Mouse (Mus musculus): ENCODE data around the gene Ostn. TPM values are rescaled to one million over a fixed set of nuclear protein-coding genes. Genes with fewer than 3 reads are reported as not detected.

The Ostn gene
- polyA plus RNA-seq, 1 experiment from 2014 or later = not detected

- whole genome bisulfite sequencing = 32% methylated on average over 12 of the region's 12 CpGs
- H3K36me3 ChIP-seq = no peaks in the 10 kb centered on the region
- H3K4me3 ChIP-seq = peak overlapping the region; percentile 96
- H3K4me1 ChIP-seq = peaks cover 34% of the 10 kb centered on the region
- H3K9me3 ChIP-seq = no peaks in the 10 kb centered on the region
- peak overlapping the region; percentile 80 for H3K4me2 ChIP-seq
- H3K9ac ChIP-seq = peak overlapping the region; percentile 98
- H3K27ac ChIP-seq (replicated peaks) = peak overlapping the region; percentile 98
- no peaks in the 10 kb centered on the region for H3K27me3 ChIP-seq (replicated peaks)
- ATAC-seq (ENCODE audit: extremely low read depth, insufficient number of reproducible peaks, low FRiP score, low TSS enrichment) = no peak
Observed at GRCm38 (mm10) chr16:27387634-27388611, 80.6 kb downstream of the Ostn start.

- peak; percentile 86 for ATAC-seq (ENCODE audit: extremely low read depth, insufficient number of reproducible peaks, low FRiP score, low TSS enrichment)
- Histone ChIP-seq H3K27ac (replicated peaks) (peak within 1 kb of the TSS; percentile 98), H3K9me3 (no peaks in the 10 kb centered on the region), H3K9ac (peak within 1 kb of the TSS; percentile 98), H3K4me1 (peaks cover 34% of the 10 kb centered on the region), H3K4me2 (peak within 1 kb of the TSS; percentile 80), H3K27me3 (replicated peaks) (no peaks in the 10 kb centered on the region), H3K36me3 (no peaks in the 10 kb centered on the region), H3K4me3 (peak within 1 kb of the TSS; percentile 96)
- WGBS = 0% methylated on average over 68 of the region's 69 CpGs
Observed at GRCm38 (mm10) chr16:27388761-27389451, 81.6 kb downstream of the Ostn start, which contains the start of gene Ccdc50. Ccdc50 (plus strand) TSS chr16:27388869.

GRCm38 (mm10) chr16:27389534-27390282 lies 82.4 kb downstream of the Ostn start:
- peak overlapping the region; percentile 98 for H3K9ac ChIP-seq
- H3K36me3 ChIP-seq = no peaks in the 10 kb centered on the region
- peak overlapping the region; percentile 98 for H3K27ac ChIP-seq (replicated peaks)
- ATAC-seq (ENCODE audit: extremely low read depth, insufficient number of reproducible peaks, low FRiP score, low TSS enrichment) = no peak
- peak overlapping the region; percentile 96 for H3K4me3 ChIP-seq
- no peaks in the 10 kb centered on the region for H3K9me3 ChIP-seq
- 43% methylated on average over 7 of the region's 7 CpGs for WGBS
- H3K27me3 ChIP-seq (replicated peaks) = no peaks in the 10 kb centered on the region
- H3K4me2 ChIP-seq = peak overlapping the region; percentile 80
- H3K4me1 ChIP-seq = peaks cover 34% of the 10 kb centered on the region

- no peaks in the 10 kb centered on the region for H3K9me3 ChIP-seq
- H3K4me2 ChIP-seq = peak overlapping the region; percentile 80
- peak overlapping the region; percentile 33; the same call in 1 of the 2 replicates for H3K9ac ChIP-seq
- no peaks in the 10 kb centered on the region for H3K27me3 ChIP-seq (replicated peaks)
- WGBS = 85% methylated on average over 4 of the region's 4 CpGs
- H3K4me1 ChIP-seq = peaks cover 34% of the 10 kb centered on the region
- H3K36me3 ChIP-seq = no peaks in the 10 kb centered on the region
- peak overlapping the region; percentile 15; the same call in 1 of the 2 replicates for H3K27ac ChIP-seq (replicated peaks)
- peak overlapping the region; percentile 96 for H3K4me3 ChIP-seq
- no peak for ATAC-seq (ENCODE audit: extremely low read depth, insufficient number of reproducible peaks, low FRiP score, low TSS enrichment)
Observed at GRCm38 (mm10) chr16:27390306-27390705, 83.0 kb downstream of the Ostn start.

GRCm38 (mm10) chr16:27391845-27392244 lies 84.6 kb downstream of the Ostn start:
- Histone ChIP-seq H3K4me2 (no peak overlapping the region), H3K36me3 (no peaks in the 10 kb centered on the region), H3K4me3 (no peak overlapping the region), H3K4me1 (peaks cover 34% of the 10 kb centered on the region), H3K27me3 (replicated peaks) (no peaks in the 10 kb centered on the region), H3K9me3 (no peaks in the 10 kb centered on the region), H3K27ac (replicated peaks) (no peak overlapping the region), H3K9ac (no peak overlapping the region)
- ATAC-seq (ENCODE audit: extremely low read depth, insufficient number of reproducible peaks, low FRiP score, low TSS enrichment) = no peak
- 82% methylated on average over 2 of the region's 2 CpGs for WGBS

- no peak overlapping the region for H3K4me3 ChIP-seq
- no peak overlapping the region for H3K9ac ChIP-seq
- H3K9me3 ChIP-seq = no peaks in the 10 kb centered on the region
- no peaks in the 10 kb centered on the region for H3K36me3 ChIP-seq
- H3K27ac ChIP-seq (replicated peaks) = no peak overlapping the region
- no peaks in the 10 kb centered on the region for H3K27me3 ChIP-seq (replicated peaks)
- peaks cover 13% of the 10 kb centered on the region for H3K4me1 ChIP-seq
- no peak overlapping the region for H3K4me2 ChIP-seq
- 86% methylated on average over 4 of the region's 4 CpGs for WGBS
- ATAC-seq (ENCODE audit: extremely low read depth, insufficient number of reproducible peaks, low FRiP score, low TSS enrichment) = no peak
Observed at GRCm38 (mm10) chr16:27395251-27396037, 88.2 kb downstream of the Ostn start.

GRCm38 (mm10) chr16:27396951-27397350 lies 89.7 kb downstream of the Ostn start:
- peaks cover 11% of the 10 kb centered on the region for H3K4me1 ChIP-seq
- H3K27ac ChIP-seq (replicated peaks) = no peak overlapping the region
- H3K4me2 ChIP-seq = no peak overlapping the region
- ATAC-seq (ENCODE audit: extremely low read depth, insufficient number of reproducible peaks, low FRiP score, low TSS enrichment) = no peak
- 84% methylated on average over 1 of the region's 1 CpGs for WGBS
- no peak overlapping the region for H3K4me3 ChIP-seq
- no peaks in the 10 kb centered on the region for H3K27me3 ChIP-seq (replicated peaks)
- H3K9ac ChIP-seq = no peak overlapping the region
- no peaks in the 10 kb centered on the region for H3K9me3 ChIP-seq
- no peaks in the 10 kb centered on the region for H3K36me3 ChIP-seq

- H3K9ac ChIP-seq = no peak overlapping the region
- H3K4me1 ChIP-seq = peaks cover 11% of the 10 kb centered on the region
- ATAC-seq (ENCODE audit: extremely low read depth, insufficient number of reproducible peaks, low FRiP score, low TSS enrichment) = no peak
- WGBS = 83% methylated on average over 3 of the region's 3 CpGs
- H3K36me3 ChIP-seq = no peaks in the 10 kb centered on the region
- H3K27me3 ChIP-seq (replicated peaks) = no peaks in the 10 kb centered on the region
- H3K4me3 ChIP-seq = no peak overlapping the region
- H3K27ac ChIP-seq (replicated peaks) = no peak overlapping the region
- H3K9me3 ChIP-seq = no peaks in the 10 kb centered on the region
- no peak overlapping the region for H3K4me2 ChIP-seq
Observed at GRCm38 (mm10) chr16:27399026-27399718, 91.9 kb downstream of the Ostn start.

GRCm38 (mm10) chr16:27399719-27400253 lies 92.5 kb downstream of the Ostn start:
- Histone ChIP-seq H3K27ac (replicated peaks) (no peak overlapping the region), H3K4me3 (no peak overlapping the region), H3K36me3 (no peaks in the 10 kb centered on the region), H3K9ac (no peak overlapping the region), H3K4me1 (peaks cover 11% of the 10 kb centered on the region), H3K27me3 (replicated peaks) (no peaks in the 10 kb centered on the region), H3K4me2 (no peak overlapping the region), H3K9me3 (no peaks in the 10 kb centered on the region)
- ATAC-seq (ENCODE audit: extremely low read depth, insufficient number of reproducible peaks, low FRiP score, low TSS enrichment) = no peak
- WGBS = 81% methylated on average over 6 of the region's 6 CpGs

Data from heart, embryonic 13.5 days (tissue).